Mouse (Mus musculus) cerebellum, postnatal 4 days (tissue): ENCODE data around the gene Serhl.
"Not testable (repeated sequence)": the region's sequence is repeated elsewhere in the genome, so short reads cannot be mapped to it uniquely, and the experiment has no call there.

Source experiments
- DNase-seq, 2 experiments: peaks; one replicate each; pipeline ENCODE4 v3.0.0; 2022; ENCODE audit warnings: low spot score in 2 of 2, mixed read lengths in 1 of 2

Serhl gene

DNA sequence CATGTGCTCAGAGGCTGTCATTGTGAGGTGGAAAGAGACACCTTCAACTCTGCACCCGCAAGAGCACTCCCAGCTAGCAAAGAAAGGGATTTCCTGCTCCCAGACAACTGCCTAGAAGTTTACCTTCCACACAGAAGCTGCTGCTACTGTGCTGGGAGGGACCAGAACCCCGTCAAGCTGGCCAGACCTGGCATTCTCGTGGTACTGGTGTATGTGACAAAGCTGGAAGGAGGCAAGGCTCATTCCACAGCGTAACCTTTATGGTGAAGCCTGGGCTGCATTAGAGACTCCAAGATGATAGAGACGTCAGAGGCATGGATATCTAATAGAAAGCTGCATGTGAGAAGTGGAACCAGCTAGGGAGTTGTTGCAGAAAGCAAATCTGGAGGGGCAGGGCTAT, 35.3 kb downstream of the Serhl start:
- DNase-seq, result no peak

DNA sequence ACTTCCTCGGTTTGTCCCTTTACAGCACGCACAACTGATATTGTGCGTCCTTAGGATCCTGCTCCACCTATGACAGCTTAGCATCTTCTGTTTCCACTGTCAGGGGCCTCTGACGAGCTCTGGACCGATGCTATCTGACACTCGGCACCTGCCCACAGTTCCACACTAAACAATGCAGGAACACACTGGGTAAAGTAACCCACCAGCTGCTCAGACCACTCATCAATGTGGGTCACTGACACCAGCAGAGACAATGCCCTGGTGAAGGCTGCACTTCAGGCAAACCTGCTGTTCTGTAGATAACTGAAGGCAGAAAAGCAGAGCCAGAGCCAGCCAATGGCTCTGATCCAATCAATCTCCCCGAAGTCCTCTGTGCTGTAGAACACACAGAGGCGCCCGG, 37.3 kb downstream of the Serhl start:
- DNase-seq, result no peak

DNA sequence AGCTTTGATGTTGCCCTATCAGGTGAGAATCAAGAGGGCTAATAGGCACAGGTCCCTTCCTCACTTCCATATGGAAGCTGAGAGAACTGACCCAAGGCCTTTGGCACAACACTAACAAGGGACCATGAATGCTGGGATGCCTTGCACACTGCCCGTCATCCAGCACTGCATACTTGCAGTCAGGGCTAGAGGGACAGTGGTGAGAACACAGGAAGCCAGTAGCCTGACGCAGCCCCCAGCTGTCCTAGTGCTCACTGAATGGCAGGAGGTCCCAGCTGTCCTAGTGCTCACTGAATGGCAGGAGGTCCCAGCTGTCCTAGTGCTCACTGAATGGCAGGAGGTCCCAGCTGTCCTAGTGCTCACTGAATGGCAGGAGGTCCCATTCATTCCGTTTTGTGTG, 37.7 kb downstream of the Serhl start:
- DNase-seq, result not testable (repeated sequence)

DNA sequence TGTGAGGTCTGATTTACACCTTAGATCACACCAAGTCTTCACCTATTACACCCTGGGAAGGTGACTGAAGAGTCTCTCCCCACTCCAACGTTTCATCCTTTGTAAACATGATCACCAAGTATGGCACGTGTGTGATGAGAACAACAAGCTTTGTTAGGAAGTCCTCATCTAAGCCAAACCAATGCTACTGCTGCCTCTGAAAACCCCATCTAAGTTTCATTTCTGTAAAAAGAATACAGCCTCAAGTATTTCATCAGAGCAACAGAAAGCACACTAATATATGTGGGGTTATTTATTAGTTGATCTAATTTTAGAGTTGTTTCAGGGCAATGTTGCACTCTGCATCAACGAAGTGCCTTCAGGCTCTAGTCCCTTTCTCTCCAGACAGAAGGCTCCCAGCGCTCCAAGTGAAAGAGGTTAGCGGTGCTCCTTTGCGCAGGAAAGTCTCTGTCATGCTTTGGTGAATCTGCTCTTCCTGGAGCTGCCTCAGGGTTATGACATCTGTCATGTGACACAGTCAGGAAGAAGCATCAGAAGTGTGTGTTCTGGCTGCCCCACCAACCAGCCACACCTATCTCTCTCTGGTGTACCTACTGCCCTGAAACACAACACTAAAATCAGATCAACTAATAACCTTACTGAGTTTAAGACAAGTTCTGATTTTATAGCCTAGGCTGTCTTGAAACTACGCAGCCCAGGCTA, 40.4 kb downstream of the Serhl start:
- DNase-seq, result no peak

DNA sequence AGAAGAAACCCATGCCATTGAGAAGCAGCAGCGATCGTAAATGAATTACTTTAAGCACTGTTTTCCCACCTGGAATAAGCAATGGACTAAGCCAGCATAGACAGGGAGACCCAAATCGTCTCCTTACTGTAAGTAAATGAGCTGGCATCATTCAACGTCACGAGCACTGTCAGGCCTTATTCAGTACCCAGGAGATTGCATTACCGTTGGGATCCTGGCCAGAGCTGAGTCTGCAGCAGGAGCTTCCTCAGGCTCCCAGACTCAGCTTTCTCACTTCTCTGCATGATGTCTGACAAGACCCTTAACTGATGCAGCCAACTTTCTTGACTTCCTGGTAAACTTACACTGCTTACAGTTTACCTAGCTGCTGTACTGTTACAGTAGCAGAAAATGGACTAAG, 45.4 kb downstream of the Serhl start:
- DNase-seq, result no peak

DNA sequence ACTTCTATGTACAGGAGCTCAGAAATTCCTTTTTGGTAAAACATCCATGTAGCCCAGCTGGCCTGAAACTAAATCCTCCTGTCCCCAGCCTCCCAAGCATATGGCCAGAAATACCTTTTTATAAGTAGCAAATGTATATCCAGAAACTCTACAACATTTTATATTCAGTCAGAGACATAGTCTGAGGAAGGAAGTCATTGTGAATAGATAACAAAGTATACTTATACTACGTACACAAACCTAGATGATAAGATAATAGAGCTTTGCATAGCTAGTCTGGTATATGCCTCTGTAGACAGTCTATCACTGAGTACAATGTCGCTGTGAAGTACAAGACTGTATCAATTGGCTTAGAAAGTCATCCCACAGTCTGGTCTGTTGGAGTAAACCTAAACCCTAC, 46.3 kb downstream of the Serhl start:
- DNase-seq, result no peak

DNA sequence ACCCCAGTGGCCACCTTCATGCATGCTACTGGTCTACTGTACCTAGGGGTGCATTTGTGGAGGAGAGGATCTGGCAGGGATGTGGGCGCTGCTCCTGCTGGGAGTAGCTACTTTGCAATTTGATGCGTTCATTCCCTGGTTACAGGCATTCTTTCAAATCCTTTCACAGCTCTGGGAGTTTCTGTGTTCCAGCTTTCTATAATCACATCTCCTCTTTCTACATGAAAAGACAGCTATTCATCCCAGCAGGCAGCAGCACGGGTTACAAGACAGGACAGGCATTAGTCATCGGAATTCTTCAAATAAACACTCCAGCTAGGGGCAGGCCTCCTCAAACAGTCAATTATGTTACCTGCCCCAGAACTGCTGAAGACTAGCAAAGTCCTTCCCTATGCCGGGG, 53.6 kb downstream of the Serhl start:
- DNase-seq, result no peak

DNA sequence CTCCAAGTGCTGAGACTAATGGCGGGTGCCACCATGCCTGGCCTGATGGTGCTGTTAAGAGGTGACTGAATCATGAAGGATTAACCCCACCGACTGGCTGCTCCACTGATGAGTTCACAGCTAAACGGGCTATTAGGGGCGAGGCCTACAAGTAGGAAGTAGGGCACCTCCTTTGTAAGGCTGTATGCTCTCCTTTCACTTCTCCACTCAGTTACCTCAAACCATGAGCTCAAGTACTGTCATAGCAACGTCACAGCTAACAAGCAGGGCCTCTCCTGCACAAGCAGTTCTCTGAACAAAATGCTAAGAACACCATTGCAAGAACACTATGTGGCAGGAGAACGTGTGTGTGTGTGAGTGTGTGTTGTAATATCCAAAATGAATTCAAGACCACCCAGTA, 56.2 kb downstream of the Serhl start:
- DNase-seq, result no peak

DNA sequence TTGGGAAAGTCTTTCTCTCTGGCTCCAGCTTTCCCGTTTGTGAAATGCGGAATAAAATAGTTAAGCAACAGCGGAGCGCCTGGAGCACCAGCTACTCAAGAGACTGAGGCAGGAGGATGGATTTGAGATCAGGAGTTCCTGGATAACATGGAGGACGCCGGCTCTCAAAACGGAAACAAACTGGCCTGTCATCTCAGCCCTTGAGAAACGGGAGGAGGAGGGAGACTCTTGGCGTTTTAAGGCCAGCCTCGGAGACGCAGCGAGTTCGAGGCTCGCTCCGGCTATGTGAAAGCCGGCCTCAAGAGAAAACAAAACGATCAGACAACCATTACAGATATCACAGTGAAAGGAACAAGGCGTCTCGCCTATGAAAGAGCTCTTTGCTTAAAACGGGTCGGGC, 59.1 kb downstream of the Serhl start:
- DNase-seq, result no peak

DNA sequence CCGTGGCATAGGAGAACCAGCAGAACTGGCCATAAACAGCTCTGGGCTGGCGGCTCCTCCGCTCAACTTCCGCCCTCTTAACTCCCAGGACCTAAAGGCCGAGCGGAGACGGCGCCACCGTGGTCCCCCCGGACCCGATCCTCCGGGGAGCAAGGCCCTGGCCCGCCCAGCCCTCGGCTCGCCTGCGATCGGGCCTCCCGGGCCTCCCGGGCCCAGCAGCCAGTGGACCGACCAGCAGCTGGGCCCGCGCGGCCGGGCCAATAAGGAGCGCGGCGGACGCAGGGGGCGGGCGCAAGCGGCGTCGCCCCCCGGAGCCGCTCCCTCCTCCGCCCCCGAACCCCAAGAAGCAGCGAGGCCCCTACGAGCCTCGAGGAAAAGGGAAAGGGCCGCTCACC, 59.5 kb downstream of the Serhl start:
- no peak for DNase-seq

DNA sequence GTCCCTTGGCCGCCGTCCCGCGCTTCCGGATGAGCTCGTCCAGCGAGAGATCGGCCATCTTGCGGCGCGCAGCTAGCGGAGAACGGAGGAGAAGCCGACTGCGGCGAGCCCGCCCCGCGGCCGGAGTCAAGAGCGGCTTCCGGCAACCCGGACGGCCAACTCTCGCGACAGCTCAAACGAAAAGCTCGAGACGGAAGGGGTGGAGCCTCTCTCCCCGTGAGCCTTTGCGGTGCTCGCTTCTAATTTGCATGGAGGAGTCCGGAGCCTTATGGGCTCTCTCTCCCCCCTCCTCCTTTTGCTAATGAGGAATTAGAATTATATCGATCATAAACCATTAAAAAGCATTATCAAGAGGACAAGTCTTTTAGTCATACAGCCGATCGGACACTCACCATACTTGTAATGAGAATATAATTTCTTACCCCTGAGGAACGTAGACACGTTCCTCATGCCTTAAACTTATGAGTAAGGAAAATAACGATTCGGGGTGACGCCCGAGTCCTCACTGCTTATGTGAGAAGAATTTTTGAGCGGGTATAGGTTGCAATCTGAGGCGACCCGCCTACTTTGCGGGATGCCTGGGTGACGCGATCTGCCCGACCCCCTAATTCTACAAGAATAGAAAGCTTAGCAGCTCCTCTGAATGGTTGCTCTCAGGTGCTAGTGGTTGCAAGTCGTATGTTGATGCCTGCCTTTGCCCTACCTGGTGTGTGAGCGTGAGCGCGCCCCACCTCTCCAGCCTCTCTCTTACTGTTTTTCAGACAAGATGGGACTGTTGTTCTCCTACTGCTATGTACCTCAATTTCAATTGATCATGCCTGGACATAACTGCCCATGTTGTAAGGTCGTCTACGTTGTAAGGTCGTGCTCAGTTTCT, 60.1 kb downstream of the Serhl start, which contains the start of gene Poldip3:
TSS of gene Poldip3 (minus strand) at position 189 of the 877 bp plus-strand sequence.
- DNase-seq, result peak; percentile 93 to 96

DNA sequence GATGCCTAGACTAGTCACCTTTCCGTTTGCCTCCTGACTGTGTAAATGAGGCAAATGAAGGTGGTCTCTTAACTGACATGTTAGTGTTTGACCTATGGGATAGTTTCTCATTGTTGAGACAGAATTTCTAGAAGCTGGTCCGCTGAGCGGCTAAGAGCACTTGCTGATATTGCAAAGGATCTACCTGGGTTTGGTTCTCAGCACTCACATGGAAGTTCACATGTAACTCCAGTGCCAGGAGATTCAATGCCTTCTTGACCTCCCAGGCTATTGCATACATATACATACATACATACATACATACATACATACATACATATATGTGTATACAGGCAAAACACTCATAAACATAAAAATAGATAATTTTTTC, 60.8 kb downstream of the Serhl start:
- no peak for DNase-seq

DNA sequence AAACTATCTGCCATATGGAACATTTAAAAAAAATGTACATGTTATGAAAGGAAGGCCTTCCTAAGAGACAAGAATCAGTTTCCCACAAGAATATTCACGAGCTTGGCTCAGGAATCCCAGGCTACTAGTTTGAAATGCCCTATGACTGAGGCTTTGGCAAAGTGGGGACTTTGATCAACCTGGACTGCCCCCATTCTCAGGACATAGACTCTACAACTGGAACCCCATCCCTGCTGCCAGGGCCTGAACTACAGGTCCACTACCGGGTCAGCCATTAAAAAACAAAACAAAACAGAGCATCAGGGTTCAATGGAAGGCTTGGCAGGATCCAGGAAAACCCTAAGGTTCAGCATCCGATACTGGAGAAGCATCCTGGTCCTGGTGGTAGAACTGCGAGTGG, 61.4 kb downstream of the Serhl start:
- DNase-seq, result no peak

DNA sequence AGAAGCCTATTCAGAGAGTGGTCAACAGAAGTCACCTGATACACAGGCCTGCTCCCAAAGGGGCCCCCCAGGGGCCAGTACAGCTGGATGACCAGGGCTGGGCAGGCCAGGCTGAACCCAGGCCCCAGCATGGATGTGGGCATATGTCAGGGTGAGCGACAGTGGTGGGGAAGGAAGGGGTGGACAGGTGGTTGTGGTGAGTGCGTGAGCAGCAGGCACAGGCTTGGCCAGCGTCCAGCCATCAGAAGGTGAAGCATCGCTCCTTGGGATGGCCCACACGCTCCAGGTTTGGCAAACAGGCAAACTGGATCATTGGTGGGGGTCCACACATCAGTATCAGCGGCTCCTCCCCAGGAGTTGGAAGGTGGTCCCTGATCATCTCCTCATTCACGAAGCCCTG, 65.0 kb downstream of the Serhl start:
- no peak for DNase-seq

DNA sequence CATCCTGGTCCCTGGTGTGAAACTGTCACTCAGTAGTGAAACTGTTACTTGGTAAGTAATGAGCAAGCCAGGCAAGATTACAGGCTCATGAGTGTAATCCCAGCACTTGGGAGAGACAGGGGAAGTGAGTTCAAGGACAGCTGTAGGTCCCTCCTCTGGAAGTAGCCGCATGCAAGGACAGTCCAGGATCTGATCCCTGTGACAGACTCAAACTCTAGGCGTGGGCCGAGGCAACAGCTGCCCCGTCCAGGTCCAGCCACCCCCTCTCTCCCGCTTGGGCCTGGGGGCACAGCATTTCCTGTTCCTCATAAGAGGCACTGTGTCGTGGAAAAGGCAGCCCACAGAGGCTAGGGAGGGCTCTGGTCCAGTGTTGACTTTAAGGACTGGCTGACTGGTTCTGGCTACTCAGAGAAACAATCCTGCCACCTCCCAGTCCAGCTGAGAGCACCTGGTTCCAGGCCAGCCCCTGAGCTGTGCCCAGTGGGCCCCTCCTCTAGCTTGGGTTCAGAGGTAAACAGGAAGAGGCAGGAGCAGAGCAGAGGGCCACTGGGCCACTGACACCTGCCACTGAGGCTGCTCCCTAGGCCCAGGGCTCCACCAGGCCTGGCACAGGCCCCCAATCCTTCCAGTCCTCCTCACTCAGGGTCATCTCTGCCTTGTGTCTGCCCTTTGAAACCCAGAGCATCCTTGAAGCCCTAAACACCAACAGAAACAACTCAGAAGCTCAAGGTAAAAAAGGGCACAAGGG, 66.5 kb downstream of the Serhl start:
- no peak for DNase-seq

DNA sequence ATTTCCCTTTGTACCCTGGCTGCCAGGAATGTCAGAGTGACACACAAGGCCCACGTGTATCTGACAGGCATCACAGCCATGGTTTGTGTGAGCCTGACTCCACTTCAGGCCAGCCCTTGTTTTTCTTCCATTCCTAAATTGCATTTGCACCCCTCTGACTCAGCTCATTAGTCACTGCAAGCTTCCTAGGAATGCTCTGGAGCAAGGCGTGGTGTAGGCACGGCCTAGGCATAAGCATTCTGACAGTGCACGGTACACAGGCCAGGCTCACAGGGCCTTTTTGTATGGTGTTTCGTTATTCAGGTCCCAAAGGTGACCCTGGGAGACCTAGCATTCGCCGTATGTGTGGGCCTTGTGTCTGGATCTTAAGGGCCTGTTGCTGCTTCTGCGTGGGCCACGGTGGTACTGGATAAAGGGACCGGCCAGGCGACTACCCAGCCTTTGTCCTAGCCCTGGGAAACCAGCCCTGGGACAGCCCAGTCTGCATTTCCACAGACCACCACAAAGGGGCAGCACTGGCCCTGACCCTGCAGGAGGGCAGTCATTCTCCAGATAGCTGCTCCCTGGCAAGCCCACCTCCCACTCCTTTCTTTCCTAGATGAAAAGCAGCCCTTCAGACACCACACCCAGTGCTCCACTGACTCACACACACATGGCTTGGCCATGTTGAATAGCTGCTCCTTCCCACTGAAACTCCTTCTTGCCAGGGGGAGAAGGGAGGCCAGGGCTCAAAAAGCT, 67.8 kb downstream of the Serhl start:
- peak; percentile 45 to 61 for DNase-seq

DNA sequence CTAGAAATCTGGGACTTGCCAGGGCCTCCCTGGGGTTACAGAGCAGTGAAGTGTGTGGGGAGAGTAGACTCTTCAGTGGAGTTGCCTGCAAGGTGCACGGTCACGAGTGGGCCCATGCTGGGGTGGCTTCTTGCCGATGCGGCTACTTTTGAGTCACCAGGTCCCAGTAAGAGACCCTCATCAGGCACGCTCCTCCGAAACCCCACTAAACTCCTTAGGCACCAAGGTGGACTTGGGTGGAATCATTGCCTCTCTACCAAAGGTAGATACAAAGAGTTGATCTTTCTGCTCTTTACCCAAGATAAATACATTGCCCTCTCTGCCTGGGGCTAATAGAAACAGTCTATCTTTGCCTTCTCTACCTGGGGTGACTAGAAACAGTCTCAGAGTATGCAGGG, 68.4 kb downstream of the Serhl start:
- DNase-seq, result no peak

DNA sequence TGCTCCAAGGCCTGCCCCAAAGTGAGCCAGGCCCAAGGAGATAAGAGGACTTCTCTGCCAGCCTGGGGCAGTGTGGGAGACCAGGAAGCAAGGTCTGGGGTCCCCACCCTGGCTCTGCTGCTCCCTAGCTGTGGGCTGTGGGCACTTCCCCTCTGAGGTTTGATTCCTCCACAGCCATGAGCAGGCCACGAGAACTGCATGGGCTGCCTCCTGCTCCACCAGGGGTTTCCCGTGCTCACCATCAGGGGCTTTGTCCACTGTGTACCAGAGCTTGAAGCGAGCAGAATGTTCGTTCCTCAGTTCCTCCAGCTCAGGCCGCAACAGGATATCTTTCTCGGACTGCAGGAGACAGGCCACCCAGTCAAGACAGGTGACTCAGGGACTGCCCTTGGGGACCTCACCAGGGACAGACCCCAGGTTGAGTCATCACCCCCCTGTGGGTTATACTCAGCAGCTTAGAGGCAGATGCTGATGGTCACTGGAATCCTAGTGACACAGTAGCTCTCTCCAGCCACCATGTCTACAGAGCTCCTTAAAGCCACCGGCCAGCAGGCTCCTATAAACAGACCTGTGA, 69.4 kb downstream of the Serhl start:
- DNase-seq, result no peak

DNA sequence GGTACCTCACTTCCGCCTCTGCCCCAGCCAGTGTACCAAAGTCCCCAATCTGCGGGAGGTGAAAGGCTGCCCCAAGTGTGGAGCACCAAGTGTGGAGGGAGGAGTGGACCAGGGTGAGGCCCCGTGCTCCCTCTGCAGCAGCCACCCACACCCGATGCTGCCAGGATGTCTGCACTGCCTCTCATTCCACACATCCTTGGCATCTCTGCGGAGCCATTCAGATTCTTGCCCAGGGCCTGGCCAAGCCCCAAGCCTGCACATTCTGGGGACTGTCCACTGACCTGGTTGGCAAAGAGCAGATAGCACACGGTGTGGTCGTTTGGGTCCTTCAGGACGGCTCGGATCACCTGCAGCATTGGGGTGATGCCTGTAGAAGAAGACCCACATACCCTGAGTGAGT, 70.5 kb downstream of the Serhl start:
- DNase-seq, result no peak

DNA sequence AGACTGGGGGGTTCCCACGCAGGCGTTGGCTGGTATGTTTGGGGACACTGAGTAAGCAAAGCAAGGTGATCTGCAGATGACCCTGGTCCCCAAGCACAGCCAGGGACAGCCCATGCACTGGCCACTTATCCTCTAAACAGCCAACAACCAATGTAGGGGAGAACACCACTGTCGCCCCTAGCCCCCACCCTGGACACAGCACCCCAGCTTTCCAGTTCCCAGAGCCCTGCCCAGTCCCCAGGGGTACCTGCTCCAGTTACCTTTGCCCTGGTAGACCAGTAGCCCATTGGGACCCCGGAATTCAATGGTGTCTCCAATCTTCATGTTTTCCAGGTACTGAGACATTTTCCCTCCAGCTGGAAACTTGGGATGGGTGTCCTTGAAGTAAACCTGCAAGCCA, 71.3 kb downstream of the Serhl start:
- no peak for DNase-seq

DNA sequence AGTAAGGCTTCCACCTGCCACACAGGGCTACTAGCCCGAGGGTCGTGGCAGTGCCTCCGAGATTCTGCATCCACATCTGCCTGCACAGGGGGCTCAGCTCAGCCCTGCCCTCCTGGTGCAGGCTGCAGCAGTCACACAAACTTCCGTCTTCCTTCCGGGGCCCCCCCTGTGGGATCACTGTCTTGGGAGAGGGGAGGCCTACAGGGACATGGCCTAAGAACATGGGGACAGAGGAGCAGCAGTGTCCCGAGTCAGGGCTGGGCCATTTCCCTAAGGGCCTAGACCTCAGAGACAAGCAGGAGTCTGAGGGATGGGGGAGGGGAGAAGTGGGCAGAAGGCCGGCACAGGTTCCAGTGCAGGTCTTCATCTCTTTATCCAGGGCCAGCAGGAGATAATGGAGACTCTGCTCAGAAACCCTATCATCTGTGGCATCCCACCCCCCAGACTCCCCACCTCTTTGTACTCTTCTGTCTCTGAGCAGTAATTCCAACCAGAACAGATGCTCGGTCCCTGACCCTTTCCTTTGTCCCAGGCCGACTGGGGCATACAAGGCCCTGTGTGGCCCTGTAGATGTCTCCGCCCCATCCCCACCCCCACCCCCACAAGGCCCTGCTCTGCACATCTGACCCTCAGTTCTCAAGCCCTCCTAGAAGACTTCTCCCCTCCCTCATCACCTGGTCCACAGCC, 71.9 kb downstream of the Serhl start:
- DNase-seq, result no peak
